Mouse (Mus musculus) heart, embryonic 15.5 days (tissue): ENCODE measurements around the gene Ttll12. TPM values are rescaled to one million over a fixed set of nuclear protein-coding genes. Genes with fewer than 3 reads are reported as not detected.

Experiments
- ATAC-seq: fragments of 200-750 bp; cut with Nextera tagmentation; replicated peaks from 2 replicates; pipeline ENCODE4 v1.8.0; 2017; ENCODE audit warnings: low read depth, moderate TSS enrichment; ENCODE audit not compliant: insufficient number of reproducible peaks, insufficient read depth, low FRiP score
- H3K27ac ChIP-seq: fragments of 300-500 bp; sonication (generic); 2 replicates; pipeline ENCODE4 v1.5.1; 2015; ENCODE audit warnings: mild to moderate bottlenecking, inconsistent platforms
- H3K27me3 ChIP-seq: fragments of 300-500 bp; sonication (generic); 2 replicates; pipeline ENCODE4 v1.6.1; 2015; ENCODE audit warnings: inconsistent platforms
- H3K36me3 ChIP-seq: fragments of 300-500 bp; sonication (generic); 2 replicates; pipeline ENCODE4 v1.6.1; 2015; ENCODE audit warnings: mild to moderate bottlenecking, inconsistent platforms
- H3K4me1 ChIP-seq: fragments of 300-500 bp; sonication (generic); replicated peaks from 2 replicates; pipeline ENCODE4 v1.6.1; 2015; ENCODE audit warnings: inconsistent platforms
- H3K4me2 ChIP-seq: fragments of 300-500 bp; sonication (generic); 2 replicates; pipeline ENCODE4 v1.6.1; 2015; ENCODE audit warnings: inconsistent platforms, mild to moderate bottlenecking, moderate library complexity
- H3K4me3 ChIP-seq: fragments of 300-500 bp; sonication (generic); 2 replicates; pipeline ENCODE4 v1.5.1; 2015; ENCODE audit warnings: mild to moderate bottlenecking, inconsistent platforms
- H3K9ac ChIP-seq: fragments of 300-500 bp; sonication (generic); 2 replicates; pipeline ENCODE4 v1.6.1; 2015; ENCODE audit warnings: mild to moderate bottlenecking, inconsistent platforms
- H3K9me3 ChIP-seq: fragments of 300-500 bp; sonication (generic); replicated peaks from 2 replicates; pipeline ENCODE4 v1.6.1; 2016; ENCODE audit warnings: inconsistent platforms
- WGBS: fragments of 180-500 bp; shearing (Covaris S2); methylation state at CpG from one replicate; pipeline ENCODE4 v1.1.7; 2015; ENCODE audit warnings: mixed read lengths; 5-methylcytosine and 5-hydroxymethylcytosine counted together
- polyA plus RNA-seq: library from polyadenylated mRNA; unstranded; fragments of >200 nt; fragmentation: Nextera tagmentation; extraction: Ambion mirVana; gene quantifications from 2 replicates; pipeline ENCODE4 v1.2.1, GENCODE M21; 2015

Gene Ttll12
- polyA plus RNA-seq, 1 experiment from 2014 or later, result 14.4 TPM

DNA sequence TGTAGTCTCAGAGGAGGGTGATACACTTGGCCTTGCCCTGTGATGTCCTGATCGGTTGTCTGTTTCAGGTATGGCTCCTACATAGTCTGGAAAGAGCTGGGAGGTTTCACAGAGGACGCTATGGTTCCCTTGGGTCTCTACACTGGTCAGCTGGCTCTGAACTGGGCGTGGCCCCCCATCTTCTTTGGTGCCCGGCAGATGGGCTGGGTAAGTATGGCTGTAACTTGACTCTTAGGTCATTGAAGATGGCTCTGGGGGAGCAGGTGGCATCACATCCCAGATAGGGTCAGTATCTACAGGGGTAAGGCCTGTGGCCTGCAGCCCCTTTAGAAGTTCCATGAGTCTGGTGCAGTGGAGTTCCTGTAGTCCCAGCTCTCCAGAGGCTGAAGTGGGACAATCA is 22.8 kb downstream of the Ttll12 start:
- Histone ChIP-seq H3K27me3 (no peaks in the 10 kb centered on the region), H3K9ac (no peak overlapping the region), H3K4me2 (no peak overlapping the region), H3K27ac (no peak overlapping the region), H3K4me3 (no peak overlapping the region), H3K36me3 (peaks cover 34% of the 10 kb centered on the region), H3K4me1 (0 out of 2 replicates have a peak, but pooled peaks cover 4% of the 10 kb centered on the region), H3K9me3 (no peaks in the 10 kb centered on the region)
- no peak for ATAC-seq
- 85% methylated on average over 4 of the region's 4 CpGs for WGBS

GRCm38 (mm10) chr15:83571636-83572035 is 23.3 kb downstream of the Ttll12 start:
- peaks cover 29% of the 10 kb centered on the region for H3K36me3 ChIP-seq
- 73% methylated on average over 5 of the region's 5 CpGs for WGBS
- H3K9me3 ChIP-seq, result no peaks in the 10 kb centered on the region
- no peak for ATAC-seq
- no peak overlapping the region for H3K4me2 ChIP-seq
- no peak overlapping the region for H3K27ac ChIP-seq
- H3K9ac ChIP-seq, result no peak overlapping the region
- no peak overlapping the region for H3K4me3 ChIP-seq
- H3K4me1 ChIP-seq, result 0 out of 2 replicates have a peak, but pooled peaks cover 4% of the 10 kb centered on the region
- no peaks in the 10 kb centered on the region for H3K27me3 ChIP-seq

GRCm38 (mm10) chr15:83570641-83571040 is 24.3 kb downstream of the Ttll12 start:
- H3K4me1 ChIP-seq, result 0 out of 2 replicates have a peak, but pooled peaks cover 7% of the 10 kb centered on the region
- no peak overlapping the region for H3K4me2 ChIP-seq
- no peaks in the 10 kb centered on the region for H3K9me3 ChIP-seq
- peaks cover 20% of the 10 kb centered on the region for H3K36me3 ChIP-seq
- no peak overlapping the region for H3K4me3 ChIP-seq
- H3K27me3 ChIP-seq, result no peaks in the 10 kb centered on the region
- H3K27ac ChIP-seq, result no peak overlapping the region
- ATAC-seq, result no peak
- H3K9ac ChIP-seq, result no peak overlapping the region
- 71% methylated on average over 2 of the region's 2 CpGs for WGBS

GRCm38 (mm10) chr15:83569682-83570081 is 25.3 kb downstream of the Ttll12 start:
- no peak overlapping the region for H3K9ac ChIP-seq
- peaks cover 15% of the 10 kb centered on the region for H3K36me3 ChIP-seq
- 0 out of 2 replicates have a peak, but pooled peaks cover 10% of the 10 kb centered on the region for H3K4me1 ChIP-seq
- no peak overlapping the region for H3K4me3 ChIP-seq
- ATAC-seq, result 0 out of 2 replicates have a peak, but pooled peaks have one; percentile 20
- H3K27ac ChIP-seq, result no peak overlapping the region
- 56% methylated on average over 11 of the region's 11 CpGs for WGBS
- H3K4me2 ChIP-seq, result no peak overlapping the region
- H3K27me3 ChIP-seq, result no peaks in the 10 kb centered on the region
- no peaks in the 10 kb centered on the region for H3K9me3 ChIP-seq

DNA sequence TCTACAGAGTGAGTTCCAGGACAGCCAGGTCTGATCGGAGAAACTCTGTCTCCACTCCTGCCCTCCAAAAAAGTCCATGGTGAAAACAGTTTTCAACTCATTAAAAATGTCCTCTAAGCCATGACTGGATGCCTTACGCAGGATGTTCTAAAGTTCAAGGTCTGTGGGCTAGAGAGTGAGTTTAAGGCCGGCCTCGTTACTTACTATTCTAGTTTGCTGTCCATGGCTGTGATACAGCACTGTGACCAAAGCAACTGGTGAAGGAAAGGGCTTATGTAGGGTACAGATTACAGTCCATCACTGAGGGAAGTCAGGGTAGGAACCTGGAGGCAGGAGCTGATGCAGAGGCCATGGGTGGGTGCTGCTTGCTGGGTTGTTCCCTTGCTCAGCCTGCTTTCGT is 26.4 kb downstream of the Ttll12 start:
- Histone ChIP-seq H3K27ac (no peak overlapping the region), H3K36me3 (peaks cover 5% of the 10 kb centered on the region; the same call in 1 of the 2 replicates), H3K4me2 (no peak overlapping the region), H3K27me3 (no peaks in the 10 kb centered on the region), H3K9me3 (no peaks in the 10 kb centered on the region), H3K4me3 (no peak overlapping the region), H3K9ac (no peak overlapping the region), H3K4me1 (peaks cover 16% of the 10 kb centered on the region)
- no peak for ATAC-seq
- WGBS, result 93% methylated on average over 5 of the region's 5 CpGs

- Histone ChIP-seq H3K4me1 (peaks cover 24% of the 10 kb centered on the region), H3K9ac (no peak overlapping the region), H3K27ac (no peak overlapping the region), H3K4me2 (no peak overlapping the region), H3K36me3 (peaks cover 5% of the 10 kb centered on the region; the same call in 1 of the 2 replicates), H3K27me3 (no peaks in the 10 kb centered on the region), H3K4me3 (no peak overlapping the region), H3K9me3 (no peaks in the 10 kb centered on the region)
- ATAC-seq, result no peak
- WGBS, result 86% methylated on average over 3 of the region's 3 CpGs
Observed at GRCm38 (mm10) chr15:83567728-83568127, 27.2 kb downstream of the Ttll12 start.

DNA sequence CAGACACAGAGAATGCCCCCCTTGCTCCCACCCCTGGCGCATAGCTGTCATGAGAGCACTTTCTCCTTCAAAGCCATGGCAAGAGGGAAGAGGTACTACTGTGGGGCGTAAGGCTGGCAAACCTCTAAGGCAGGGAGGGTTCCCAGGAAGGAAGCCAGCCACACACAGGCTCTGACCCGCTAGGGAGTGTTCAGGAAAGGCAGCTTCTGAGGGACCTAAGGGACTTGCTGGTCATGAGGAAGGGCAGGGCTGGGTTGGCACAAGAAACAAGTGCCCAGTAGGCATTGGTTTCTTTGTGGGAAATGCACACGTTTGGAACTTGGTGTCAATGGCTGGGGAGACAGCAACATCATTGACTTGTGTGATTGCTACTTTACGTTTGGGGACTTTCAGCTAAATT is 29.0 kb downstream of the Ttll12 start:
- Histone ChIP-seq H3K27ac (no peak overlapping the region), H3K4me1 (peaks cover 26% of the 10 kb centered on the region), H3K4me2 (no peak overlapping the region), H3K4me3 (no peak overlapping the region), H3K9me3 (no peaks in the 10 kb centered on the region), H3K36me3 (no peaks in the 10 kb centered on the region), H3K27me3 (no peaks in the 10 kb centered on the region), H3K9ac (no peak overlapping the region)
- no peak for ATAC-seq
- 74% methylated on average over 5 of the region's 5 CpGs for WGBS

GRCm38 (mm10) chr15:83565434-83565833 is 29.5 kb downstream of the Ttll12 start:
- Histone ChIP-seq H3K4me1 (peaks cover 26% of the 10 kb centered on the region), H3K9me3 (no peaks in the 10 kb centered on the region), H3K27ac (no peak overlapping the region), H3K4me2 (no peak overlapping the region), H3K9ac (no peak overlapping the region), H3K36me3 (no peaks in the 10 kb centered on the region), H3K4me3 (no peak overlapping the region), H3K27me3 (no peaks in the 10 kb centered on the region)
- 65% methylated on average over 3 of the region's 3 CpGs for WGBS
- no peak for ATAC-seq

GRCm38 (mm10) chr15:83563857-83564651 is 30.9 kb downstream of the Ttll12 start:
- Histone ChIP-seq H3K9me3 (no peaks in the 10 kb centered on the region), H3K9ac (peak overlapping the region; percentile 66), H3K4me2 (peak overlapping the region; percentile 88), H3K27ac (peak overlapping the region; percentile 70), H3K27me3 (no peaks in the 10 kb centered on the region), H3K36me3 (no peaks in the 10 kb centered on the region), H3K4me3 (peak overlapping the region; percentile 65), H3K4me1 (peaks cover 23% of the 10 kb centered on the region)
- peak; percentile 48 for ATAC-seq
- WGBS, result 2% methylated on average over 27 of the region's 27 CpGs

GRCm38 (mm10) chr15:83563327-83563856 is 31.6 kb downstream of the Ttll12 start, which contains the start of the genes Tspo and Mcat:
Gene Tspo, plus strand, starts transcription at chr15:83563592.
Gene Mcat, minus strand, starts transcription at chr15:83563787.
- Histone ChIP-seq H3K36me3 (no peaks in the 10 kb centered on the region), H3K4me1 (peaks cover 23% of the 10 kb centered on the region), H3K4me3 (peak within 1 kb of the TSS; percentile 65), H3K27ac (peak within 1 kb of the TSS; percentile 70), H3K27me3 (no peaks in the 10 kb centered on the region), H3K4me2 (peak within 1 kb of the TSS; percentile 88), H3K9me3 (no peaks in the 10 kb centered on the region), H3K9ac (peak within 1 kb of the TSS; percentile 66)
- WGBS, result under 1% methylated on average over 28 of the region's 28 CpGs
- ATAC-seq, result peak; percentile 45; the same call in 1 of the 2 replicates

GRCm38 (mm10) chr15:83562626-83563270 is 32.2 kb downstream of the Ttll12 start:
- WGBS, result 35% methylated on average over 15 of the region's 15 CpGs
- Histone ChIP-seq H3K9ac (peak overlapping the region; percentile 66; the same call in 1 of the 2 replicates), H3K27ac (peak overlapping the region; percentile 70), H3K4me2 (peak overlapping the region; percentile 88), H3K4me3 (peak overlapping the region; percentile 65), H3K9me3 (no peaks in the 10 kb centered on the region), H3K27me3 (no peaks in the 10 kb centered on the region), H3K4me1 (peaks cover 23% of the 10 kb centered on the region), H3K36me3 (no peaks in the 10 kb centered on the region)
- ATAC-seq, result 0 out of 2 replicates have a peak, but pooled peaks have one; percentile 49
